Mouse (Mus musculus) brain, embryonic 14.5 days (tissue): ENCODE measurements around the gene 4933428G20Rik. TPM values are rescaled to one million over a fixed set of nuclear protein-coding genes. Genes with fewer than 3 reads are reported as not detected.

ENCODE experiments used
- DNase-seq: peaks from one replicate; pipeline ENCODE4 v3.0.0-alpha.2; 2011; ENCODE audit warnings: low read depth
- CTCF ChIP-seq: fragments of 200-500 bp; IDR thresholded peaks from 2 replicates; pipeline ENCODE4 v1.5.1; 2012; ENCODE audit warnings: inconsistent platforms, mild to moderate bottlenecking, moderate library complexity, borderline replicate concordance; ENCODE audit not compliant: insufficient read depth, insufficient read length; ENCODE audit errors: extremely low read depth
- POLR2A ChIP-seq: fragments of 200-500 bp; IDR thresholded peaks from 2 replicates; pipeline ENCODE4 v1.6.1; 2012; ENCODE audit warnings: mild to moderate bottlenecking, inconsistent platforms, borderline replicate concordance; ENCODE audit not compliant: poor library complexity, insufficient read depth, insufficient read length, severe bottlenecking; ENCODE audit errors: extremely low read depth
- polyA plus RNA-seq: library from polyadenylated mRNA; depleted of rRNA; stranded (reverse); fragments of >200 nt; gene quantifications from 2 replicates; pipeline ENCODE4 v1.2.3, GENCODE M21; 2012; rRNA removed

Gene 4933428G20Rik
- polyA plus RNA-seq, result 0.12 and 0.21 TPM in 2 replicates

DNA sequence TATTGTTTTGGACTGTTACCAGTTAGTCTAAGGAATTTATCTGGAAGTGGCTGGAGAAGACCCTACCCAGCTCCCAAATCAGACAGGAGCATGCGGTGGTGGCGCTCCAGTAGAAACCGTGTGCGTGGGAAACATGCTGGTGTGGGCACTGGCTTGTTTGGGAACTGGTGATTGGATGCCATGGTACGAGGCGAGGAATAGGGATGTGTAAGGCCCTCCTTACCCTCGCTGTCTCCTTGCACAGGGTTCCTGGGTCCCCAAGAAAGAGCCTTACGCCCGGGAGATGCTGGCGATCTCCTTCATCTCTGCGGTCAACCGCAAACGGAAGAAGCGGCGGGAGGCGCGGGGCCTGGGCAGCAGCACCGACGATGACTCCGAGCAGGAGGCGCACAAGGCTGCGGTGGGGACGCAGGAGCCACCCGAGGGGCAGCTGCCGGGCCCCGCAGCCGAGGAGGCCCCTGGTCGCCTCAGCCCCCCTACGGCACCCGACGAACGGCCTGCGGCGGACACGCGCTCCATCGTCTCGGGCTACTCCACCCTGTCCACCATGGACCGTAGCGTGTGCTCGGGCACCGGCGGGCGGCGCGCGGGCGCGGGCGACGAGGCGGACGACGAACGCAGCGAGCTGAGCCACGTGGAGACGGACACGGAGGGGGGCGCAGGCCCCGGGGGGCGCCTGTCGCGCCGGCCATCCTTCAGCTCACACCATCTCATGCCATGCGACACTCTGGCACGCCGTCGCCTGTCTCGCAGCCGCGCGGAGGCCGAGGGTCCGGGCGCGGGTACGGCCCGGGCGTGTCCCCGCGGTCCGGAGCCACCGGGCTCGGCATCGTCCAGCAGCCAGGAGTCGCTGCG lies at the start of gene 4933428G20Rik:
Gene 4933428G20Rik (minus strand): TSS at position 476 of the 855 bp plus-strand sequence.
- no peak for DNase-seq

DNA sequence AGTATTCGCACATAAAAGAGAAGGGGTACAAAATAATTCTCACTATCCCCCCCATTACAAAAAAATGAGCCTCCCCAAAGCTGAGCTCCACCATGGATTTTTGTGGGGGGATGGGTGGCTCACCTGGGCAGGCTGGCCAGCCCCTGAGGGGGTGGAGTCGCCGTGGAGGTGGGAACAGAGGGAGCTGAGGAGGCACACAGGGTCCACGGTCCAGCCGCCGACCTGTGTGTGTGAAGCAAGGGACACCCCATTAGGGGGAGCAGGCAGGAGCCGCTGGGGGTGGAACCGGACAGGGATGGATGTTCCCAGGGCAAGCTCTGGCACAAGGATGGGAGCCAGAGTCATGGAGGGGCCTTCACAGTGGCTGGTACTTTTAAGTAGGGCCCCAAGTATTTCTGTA lies 48.6 kb upstream of the 4933428G20Rik start:
- no peak for TF ChIP-seq POLR2A
- no peak for TF ChIP-seq CTCF
- DNase-seq, result no peak

More for the DNA sequence above, at the start of gene 4933428G20Rik:
- TF ChIP-seq CTCF (no peak), POLR2A (no peak)

DNA sequence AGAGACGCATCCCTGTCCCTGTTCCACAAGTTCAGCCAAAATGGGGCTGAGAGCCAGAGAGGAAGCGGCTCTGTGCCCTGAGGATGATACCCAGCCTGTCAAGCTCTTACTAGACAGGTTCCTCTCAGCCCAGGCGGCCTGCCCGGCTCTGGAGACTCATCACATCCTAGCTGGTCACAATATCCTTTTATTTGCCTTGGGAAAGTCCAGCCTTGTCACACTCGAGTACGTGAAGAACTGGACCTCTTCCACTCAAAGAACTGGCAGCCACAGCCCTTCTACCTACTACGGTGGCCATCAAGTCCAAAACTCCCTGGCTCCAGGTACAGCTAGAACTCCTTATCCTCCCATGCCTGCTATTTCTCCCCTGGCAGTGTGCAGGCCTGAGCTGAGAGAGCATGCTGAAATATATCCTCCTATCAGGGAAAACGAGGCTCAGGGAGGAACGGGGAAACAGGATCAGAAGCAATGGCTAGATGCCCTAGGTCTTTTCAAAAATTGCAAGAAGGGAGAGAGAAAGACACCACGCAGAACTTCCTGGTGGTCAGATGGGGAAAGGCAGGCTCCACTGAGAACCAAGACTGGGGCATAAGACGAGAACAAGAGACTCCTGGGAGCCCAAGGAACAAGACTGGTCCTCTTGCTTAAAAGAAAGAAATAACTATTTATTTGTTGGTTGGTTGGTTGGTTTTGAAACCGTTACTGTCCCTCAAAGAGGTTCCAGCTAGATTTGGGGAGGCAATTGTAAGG lies 48.0 kb upstream of the 4933428G20Rik start:
- no peak for TF ChIP-seq POLR2A
- 0 out of 2 replicates have a peak, but pooled peaks have one; percentile 10 for TF ChIP-seq CTCF
- DNase-seq, result no peak

DNA sequence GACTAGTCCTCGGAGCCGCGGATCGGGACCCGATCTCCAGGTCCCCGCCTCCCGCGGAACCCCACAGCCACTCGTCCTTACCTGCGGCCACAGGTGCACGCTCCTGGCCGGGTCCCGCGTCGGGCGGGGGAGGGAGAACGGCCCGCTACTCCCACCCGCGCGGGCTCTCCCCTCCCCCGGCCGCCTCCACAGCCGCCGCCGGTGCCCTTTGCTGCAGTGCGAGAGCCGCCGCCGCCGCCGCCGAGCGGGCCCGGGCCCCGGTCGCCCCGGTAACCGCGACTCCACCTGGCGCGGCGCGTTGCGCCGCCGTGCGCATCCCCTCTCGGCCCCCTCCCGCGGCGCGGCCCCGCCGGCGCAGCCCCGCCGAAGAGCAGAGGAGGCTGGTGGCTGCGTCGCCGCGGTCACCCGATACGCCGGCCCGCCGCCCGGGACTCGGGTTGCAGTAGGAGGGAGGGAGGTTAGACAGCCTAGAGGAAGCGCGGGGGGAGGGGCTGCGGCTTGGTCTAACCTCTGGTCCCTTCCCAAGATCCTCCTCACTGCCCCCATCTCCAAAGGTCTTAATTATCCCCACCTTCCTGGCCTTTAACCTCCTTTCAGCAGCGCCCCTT lies 46.8 kb upstream of the 4933428G20Rik start:
- DNase-seq, result peak; percentile 59
- no peak for TF ChIP-seq POLR2A
- no peak for TF ChIP-seq CTCF

DNA sequence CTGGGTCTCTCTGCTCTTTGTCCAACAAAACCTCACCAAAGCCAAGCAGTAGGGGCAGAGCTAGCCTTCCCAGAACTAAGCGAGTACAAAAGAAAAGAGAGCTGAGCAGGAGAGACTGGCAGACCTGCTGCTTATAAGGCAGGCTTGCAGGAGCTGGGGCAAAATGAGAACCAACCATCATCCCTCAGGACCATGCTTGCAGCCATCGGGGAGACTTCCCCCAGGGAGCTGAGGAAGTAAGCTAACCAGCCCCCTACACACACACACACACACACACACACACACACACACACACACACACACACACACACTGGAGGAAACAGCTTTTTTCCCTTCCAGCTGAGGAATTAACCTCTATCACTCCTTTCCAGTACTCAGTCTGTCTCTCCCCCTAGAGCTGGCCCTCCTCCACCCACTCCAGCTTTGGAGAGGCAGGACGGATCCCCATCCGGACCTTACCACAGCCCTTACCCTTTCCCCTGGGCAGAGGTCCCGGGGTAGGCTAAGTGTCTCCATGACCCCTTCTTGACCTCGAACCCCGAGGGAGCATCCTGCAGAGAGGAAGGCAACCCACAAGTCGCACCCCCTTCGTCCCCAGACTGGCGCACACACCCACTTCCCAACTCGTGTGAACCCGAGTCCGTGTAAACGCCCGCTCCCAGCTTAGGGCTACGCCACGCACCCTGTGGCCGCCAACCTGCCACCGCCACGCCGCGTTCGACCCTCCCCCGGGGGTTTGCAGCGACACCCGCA lies 45.8 kb upstream of the 4933428G20Rik start:
- TF ChIP-seq POLR2A, result no peak
- TF ChIP-seq CTCF, result no peak

DNA sequence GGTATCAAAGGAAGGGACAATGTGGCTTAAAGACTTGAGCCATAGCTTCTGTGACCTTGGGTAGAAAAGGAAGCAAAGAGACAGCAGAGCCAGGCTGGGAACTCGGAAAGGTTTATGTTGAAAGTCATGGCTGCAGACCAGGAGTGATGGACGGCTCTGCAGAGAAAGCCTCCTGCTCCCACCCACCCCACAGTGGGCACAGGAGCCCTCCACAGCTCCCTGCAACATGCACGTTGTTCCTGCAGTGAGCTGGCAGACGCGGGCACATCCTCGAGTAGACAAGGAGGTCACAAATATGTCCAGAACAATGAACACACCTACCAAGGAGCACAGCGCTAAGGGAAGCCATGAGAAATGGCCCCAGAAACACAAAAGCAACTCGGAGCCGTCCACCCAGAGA lies 43.7 kb upstream of the 4933428G20Rik start:
- TF ChIP-seq POLR2A (no peak), CTCF (no peak)
- no peak for DNase-seq

More for the DNA sequence above, 45.8 kb upstream of the 4933428G20Rik start:
- DNase-seq, result no peak

DNA sequence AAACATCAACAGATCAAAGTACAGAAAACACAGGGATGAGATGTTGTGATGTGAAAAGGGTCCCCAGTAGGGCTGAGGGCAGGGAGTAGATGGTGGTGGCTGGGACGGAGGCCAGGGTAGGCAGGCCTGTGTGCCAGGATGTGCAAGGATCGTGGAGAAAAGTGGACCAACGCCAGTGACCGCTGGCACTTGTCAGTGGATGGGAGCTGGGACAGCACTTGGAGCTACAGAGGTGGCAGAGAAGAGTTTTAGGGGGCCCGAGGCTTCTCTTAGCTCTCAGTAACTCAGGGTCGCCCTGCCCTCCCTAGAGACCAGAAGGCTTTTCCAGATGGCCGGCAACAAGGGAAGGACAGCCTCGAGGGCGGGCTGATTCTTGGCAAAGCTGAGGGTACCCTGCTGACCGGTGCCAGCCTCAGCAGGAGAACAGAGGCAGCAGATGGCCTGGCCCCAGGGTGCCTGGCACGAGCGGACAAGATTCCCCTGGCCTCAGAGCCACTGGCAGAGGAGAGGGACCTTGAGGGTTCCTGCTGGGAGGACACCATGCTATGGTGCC lies 43.1 kb upstream of the 4933428G20Rik start:
- peak; percentile 79 for DNase-seq
- TF ChIP-seq POLR2A, result no peak
- no peak for TF ChIP-seq CTCF

DNA sequence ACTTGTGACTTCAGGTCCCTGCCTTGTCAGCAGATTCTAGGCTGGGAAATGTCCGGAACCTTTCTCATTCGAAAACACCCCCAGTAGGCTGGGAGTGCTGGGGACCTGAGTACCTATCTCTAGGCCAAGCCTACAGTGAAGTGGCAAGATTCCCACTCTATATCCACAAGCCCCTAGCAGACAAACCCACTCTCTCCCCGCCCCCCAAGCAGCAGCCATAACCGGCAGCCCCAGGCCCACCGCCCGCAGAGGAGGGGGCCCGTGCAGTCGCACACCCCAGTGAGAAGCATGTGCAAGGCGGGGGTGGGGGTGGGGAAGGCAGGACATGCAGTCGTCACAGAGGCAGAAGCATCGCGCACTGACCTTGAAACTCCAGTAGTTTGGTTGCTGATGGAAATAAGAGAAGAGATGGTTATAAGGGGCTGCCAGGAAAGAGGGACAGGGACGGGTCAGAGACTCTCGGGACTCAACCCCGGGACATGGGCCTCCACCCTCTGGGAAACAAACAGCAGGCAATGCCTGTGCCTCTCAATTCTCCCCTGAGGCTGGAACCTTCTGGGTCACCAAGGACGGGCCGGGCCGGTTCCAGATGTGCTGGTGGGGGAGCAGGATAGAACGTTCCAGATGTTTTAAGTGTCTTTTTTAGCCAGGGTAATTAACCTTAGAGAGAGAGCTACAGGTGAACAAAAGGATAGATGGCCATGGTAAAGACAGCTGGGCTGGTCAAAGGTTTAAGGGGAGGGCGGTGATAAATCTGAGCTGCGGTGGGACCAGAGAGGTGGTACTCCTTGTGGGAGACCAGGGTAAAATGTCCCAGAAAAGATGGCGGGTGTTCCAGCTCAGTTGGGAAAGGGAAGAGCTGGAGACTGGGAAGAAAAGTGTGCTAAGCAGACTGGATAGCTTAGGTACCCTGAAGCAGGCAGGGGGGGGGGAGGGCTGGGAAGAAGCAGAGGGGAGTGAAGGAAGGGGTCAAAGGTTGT lies 42.3 kb upstream of the 4933428G20Rik start:
- TF ChIP-seq POLR2A (no peak), CTCF (no peak)
- DNase-seq, result no peak

DNA sequence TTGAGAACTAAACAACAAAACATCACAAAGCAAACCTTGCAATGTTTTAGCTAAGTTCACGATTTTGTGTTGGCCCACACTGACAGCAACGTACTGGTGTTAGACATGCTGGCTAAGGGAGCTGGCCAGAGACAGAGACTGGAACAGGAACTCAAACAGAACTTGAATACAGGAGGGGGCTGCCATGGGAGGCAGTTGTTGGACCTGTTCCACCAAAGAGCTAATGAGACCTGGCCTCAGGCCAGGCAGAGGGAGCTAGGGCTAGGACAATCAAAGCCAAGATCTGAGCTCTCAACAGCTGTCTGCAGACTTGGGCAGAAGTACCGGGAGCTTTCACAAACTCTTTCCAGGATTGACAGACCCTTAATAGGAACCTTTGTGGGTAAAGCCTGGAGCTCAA lies 40.5 kb upstream of the 4933428G20Rik start:
- peak; percentile 95 for DNase-seq
- TF ChIP-seq CTCF, result no peak
- no peak for TF ChIP-seq POLR2A
